Mouse (Mus musculus): Measurements from ENCODE around the gene Zdhhc17.

DNA sequence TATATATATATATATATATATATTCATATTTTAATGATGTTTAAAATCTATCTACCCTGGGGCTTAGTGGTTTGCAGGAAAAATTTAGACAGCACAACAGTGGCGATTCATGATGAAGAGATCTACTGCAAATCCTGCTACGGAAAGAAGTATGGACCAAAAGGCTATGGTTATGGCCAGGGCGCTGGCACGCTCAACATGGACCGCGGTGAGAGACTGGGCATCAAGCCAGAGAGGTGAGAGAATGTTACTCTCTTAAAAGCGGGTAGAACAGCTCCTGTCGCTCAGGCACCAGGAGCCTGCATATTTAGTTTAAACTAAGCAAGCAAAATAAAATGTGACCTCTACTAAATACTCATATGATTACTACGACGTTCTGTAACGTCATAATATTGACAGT lies 74.9 kb downstream of the Zdhhc17 start:
- no peak for TF ChIP-seq CTCF (IDR thresholded peaks at IDR 0.05; ENCODE audit: control insufficient read depth, insufficient read depth, insufficient read length)
- TF ChIP-seq MYOD1 (IDR thresholded peaks at IDR 0.05; ENCODE audit: control insufficient read depth, insufficient read length, low read depth) = no peak
- no peak for TF ChIP-seq USF1 (IDR thresholded peaks at IDR 0.05; ENCODE audit: low read depth)
